Mouse (Mus musculus) T-helper 17 cell (primary cell): Measurements from ENCODE around the gene Gramd1a.

Source experiments
- in situ Hi-C, 2 experiments: fragments of 300-600 bp; cut with MboI, MseI; formaldehyde crosslinking; loops; 1 replicate in 1 of 2; 2 replicates in 1 of 2; pipeline ENCODE4 v1.15.1; 2025; ENCODE audit warnings: high pct_unique_total_duplicates in 2 of 2

Gramd1a gene

DNA sequence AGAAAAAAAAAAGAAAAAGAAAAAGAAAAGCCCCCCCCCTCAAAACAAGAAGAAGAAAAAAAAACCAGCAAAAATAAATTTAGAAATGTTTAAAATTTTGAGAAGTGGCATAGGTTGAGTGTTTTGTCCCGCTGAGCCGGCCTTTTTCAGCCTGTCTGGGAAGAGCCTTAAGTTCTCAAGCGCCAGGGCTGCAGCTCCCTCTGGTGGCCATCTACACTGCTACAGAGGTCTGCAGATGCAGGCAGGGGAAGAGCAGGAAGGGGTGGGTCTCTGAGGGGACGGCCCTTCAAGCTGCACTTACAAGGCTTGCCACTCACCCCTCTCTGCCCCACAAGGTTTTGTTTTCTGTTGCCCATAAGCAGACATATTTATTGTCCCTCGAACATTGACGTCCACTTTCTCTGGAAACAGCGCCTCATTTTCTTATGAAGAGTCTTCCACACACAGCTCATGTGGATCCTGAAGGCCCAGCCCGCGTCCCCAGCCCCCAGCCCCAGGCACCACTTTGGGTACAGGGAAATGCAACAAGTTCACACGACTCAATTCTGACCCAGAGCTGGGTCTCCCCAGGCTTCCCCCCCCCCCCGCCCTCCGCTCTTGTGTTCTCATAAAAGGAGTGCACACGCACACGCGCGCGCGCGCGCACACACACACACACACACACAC lies 58.0 kb downstream of the Gramd1a start:
- in situ Hi-C loops = loop anchor here in 1 of 2 experiments (5.0 kb wide), 1 partner anchor 35 kb away; no protein-coding TSS in a partner anchor

DNA sequence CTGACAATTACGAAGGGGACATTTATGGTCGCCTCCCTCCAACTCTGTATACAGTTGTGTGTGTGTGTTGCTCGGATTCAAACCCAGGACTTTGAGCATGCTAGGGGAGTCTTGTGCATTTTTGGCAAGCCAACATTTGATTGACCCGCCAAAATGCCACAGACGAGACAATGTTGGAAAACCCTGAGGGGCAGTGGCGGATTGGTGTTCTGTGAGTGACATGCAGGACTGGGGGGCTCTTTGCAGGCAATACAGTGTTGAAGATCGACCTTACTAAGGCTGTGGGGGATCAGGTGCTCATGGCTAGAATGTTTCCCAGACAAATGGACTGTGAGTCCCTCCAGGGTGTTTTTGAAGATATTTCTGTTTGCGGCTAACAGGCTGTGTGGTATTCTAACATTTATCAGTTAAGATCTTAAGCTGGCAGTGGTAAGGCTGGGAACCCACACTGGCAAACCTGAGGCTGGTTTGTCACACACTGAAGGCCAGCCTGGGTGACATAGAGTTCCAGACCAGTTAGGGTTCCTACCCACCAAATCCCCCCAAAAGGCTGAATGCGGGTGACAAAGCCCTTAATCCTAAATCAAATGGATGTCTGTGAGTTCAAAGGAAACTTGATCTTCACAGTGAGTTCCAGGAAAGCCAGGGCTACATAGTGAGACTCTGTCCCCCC lies 58.7 kb downstream of the Gramd1a start:
- in situ Hi-C loops = loop anchor here in 1 of 2 experiments (5.0 kb wide), 1 partner anchor 35 kb away; no protein-coding TSS in a partner anchor

DNA sequence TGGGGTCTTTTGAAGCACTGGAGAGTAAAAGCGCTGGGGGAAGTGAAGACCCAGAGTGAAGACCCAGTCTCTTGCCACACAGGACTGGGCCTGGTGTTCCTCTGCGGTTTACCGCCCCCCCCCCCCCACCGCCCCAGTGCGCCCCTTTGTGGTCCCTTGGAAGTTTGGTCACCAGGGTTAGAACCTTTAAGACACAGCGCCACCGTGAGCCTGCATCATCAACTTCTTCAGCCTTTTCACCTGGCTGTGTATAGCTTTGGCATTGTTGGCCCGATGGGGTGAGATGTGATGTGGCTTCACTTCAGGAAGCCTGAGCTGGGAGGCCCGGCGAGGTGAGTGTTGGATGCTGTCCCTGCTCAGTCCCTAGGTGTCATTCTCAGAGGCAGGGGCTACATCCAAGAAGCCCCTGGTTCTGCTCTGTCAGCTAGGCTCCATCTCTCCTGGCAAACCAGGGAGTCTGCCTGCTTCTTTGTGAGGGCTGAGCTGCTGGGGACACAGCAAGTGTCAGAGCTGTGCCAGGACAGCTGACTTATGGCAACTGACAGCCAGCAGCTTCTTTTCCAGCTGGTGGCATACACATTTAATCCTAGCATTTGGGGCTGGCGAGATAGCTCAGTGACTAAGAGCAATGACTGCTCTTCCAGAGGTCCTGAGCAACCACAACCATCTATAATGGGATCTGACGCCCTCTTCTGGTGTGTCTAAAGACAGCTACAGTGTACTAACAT lies 60.8 kb downstream of the Gramd1a start:
- in situ Hi-C loops = loop anchor here in 1 of 2 experiments (5.0 kb wide), 1 partner anchor 33 kb away; no protein-coding TSS in a partner anchor

DNA sequence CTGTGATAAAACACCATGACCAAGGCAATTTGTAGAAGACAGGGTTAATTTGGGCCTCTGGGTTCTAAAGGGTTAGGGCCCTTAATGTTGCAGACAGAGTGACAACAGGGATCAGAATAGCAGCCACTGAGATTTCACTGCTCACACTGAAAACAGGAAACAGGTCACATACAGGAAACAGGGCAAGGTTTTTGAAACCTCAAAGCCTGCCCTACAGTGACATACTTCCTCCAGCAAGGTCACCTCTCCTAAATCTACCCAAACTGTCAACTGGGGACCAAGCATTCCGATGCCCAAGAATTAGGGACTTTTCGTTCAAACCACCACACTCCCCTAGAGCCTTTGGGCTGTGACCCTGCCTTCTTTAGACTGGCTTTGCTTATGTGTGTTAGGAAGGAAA lies 66.0 kb downstream of the Gramd1a start:
- in situ Hi-C loops = no loop called here

DNA sequence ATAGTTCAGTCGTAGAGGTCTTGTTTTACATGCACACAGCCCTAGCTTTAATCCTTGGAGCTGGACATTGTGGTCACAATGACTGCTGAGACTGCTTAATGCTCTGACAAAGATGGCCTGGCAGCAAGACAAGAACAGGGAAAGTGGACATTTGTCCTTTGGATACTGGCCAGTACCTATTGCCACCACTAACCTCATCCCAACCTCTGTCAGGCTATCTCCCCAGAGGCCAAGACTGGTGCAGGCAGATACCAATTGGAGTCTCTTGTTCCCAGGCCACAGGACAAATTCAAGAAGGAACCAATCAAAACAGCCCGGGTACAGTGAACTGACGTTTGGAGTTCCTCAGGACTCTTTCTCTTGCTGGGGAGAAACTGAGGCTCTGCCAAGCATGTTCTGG lies 67.5 kb downstream of the Gramd1a start:
- in situ Hi-C loops = no loop called here

DNA sequence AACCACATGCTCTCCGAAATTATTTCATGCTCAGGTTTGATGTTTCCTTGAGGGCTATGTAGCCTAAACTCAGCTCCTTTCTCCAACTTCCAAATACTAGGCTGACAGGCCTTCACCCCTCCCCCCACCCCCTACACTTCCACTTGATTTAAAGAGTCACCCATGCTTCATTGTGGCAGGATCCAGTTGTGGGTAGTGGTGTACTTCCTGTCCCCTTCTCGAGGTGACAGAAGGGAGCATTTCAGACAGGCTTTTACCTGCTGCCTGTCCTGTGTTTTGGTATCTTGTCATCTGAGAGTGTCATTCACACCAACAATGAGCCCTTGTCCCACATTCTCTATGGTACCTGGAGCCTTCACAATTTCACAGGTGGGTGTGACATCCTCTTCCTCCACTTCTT lies 68.4 kb downstream of the Gramd1a start:
- in situ Hi-C loops = no loop called here

DNA sequence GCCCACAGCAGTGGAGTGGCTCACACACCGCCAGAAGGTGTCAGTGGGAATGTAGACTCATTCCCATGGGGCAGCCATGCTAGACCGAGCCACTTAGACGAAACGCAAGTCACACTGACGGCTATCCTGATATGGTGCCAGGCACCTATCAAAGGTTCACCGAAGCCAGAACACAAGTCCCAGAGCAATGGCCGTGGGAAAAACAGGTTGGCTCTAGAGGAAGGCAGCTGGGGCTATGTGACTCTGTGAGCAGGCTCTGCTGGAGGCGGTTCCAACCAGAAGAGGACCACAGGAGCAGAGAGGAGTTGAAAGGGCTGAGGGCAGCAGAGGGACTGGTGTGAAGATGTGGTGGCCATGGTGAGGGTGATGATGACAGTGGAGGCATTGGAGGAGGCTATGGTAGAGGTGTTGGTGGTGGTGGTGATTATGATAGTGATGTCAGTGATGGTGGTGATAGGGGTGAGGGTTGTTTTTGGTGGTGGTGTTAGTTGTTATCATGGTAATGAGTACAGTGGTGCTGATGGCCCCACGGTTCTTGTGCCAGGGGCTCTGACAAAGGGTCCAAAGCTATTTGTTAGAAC lies 69.4 kb downstream of the Gramd1a start:
- in situ Hi-C loops = no loop called here

DNA sequence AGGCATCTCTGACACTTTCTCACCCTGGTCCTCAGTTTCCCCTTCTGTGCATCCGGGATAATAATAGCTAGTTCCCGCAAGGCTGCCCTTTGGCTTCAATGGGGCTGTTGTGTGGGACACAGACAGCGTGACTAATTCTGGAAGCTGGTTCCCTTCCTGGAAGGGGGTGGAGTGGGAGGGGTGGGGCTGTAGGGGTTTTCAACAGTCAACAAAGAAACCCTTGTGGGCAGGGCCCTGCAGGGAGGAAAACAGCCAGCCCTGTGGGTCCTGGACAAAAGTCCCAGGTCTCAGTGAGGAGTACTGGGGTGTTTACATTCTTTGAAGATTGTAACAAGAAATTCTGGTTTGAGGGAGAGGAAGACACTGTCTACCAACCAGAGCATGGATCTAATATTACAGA lies 70.5 kb downstream of the Gramd1a start:
- in situ Hi-C loops = no loop called here

DNA sequence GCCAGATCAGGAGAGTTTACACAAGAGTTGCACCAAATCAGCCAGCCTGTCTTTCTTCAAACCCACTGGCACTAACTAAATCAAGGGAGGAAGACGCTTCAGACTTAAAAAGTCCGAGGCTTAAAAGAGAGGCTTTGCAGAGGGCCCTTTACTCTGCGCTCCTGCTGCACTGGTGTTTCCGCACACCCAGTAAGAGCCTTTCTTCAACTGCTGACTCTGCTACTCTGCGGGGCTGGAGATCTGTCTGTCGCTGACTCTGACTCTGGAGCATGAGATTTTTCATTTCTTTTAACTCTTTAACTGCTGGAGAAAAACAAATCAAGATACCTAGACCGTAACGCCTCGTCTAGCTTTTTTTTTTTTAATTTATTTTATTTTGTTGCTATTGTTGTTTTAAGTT lies 71.6 kb downstream of the Gramd1a start:
- in situ Hi-C loops = no loop called here

DNA sequence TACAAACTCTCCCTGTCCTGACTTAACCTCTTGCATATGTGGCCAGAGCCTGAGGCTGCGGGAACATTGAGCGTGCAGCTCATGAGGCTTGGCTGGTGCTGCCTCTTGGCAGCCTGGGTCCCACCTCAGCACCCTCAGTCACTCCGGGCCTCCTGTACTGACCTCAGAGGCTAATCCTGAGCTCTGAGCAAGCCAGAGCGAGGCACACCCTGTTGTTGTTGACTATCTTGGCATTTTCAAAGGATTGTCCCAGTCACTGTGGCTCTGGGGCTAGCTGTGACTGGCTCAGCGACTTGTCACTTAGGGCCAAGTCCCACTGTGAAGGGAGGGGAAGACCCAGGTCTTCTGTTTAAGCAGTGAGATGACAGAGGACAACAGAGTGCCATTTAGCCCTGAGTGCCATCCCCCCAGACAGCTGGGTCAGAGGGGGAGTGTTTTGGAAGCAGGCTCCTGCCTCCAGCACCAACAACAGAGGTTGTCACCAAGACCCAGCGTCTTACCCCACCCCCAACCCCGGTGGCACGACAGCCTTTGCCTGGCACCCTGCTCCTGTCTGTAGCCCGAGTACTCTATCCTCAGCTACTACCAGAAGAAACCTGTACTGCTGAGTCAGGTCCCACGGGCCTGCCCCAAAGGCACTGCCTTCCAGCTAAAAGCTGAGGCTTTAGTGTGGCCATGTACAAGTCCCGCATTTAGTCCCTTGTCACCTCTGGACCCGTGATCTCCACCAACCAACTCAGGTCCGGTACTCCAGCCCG lies 72.7 kb downstream of the Gramd1a start:
- in situ Hi-C loops = no loop called here

DNA sequence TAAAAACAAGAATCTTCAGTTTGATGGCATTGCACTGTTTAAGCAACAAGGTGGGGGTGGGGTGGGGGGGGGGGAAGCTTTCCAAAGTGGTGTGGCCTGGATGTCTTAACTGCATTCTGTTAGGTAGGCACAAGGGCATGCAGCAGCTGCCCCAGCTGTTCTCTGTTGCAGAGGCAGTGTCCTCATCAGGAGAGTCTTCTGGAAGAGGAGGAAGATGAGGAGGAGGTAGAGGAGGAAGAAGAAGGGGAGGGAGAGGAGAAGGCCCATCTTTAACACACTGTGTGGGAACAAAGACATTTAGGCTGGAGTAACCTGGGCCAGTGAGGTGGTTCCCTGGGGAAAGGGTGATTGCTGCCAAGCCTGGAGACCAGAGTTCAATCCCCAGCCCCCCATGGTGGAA lies 73.6 kb downstream of the Gramd1a start:
- in situ Hi-C loops = no loop called here

DNA sequence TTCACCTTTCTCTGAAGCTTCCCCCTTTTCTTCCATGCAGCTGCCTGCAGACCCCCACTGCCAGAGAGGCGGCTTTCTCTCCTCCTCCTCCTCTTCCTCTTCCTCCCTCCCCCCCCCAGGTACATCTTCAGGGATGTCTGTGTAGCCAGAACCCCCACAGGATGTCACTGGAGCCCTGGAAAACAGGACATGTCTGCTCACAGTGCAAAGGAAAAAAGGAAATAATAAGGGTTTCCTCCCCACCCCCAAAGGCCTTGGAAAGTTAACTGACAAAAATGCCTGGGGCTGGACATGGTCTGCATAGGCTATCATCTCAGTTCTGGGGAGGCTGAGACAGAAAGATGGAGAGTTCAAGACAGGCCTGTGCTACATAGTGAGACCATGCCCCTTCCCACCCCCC lies 74.6 kb downstream of the Gramd1a start:
- in situ Hi-C loops = no loop called here

DNA sequence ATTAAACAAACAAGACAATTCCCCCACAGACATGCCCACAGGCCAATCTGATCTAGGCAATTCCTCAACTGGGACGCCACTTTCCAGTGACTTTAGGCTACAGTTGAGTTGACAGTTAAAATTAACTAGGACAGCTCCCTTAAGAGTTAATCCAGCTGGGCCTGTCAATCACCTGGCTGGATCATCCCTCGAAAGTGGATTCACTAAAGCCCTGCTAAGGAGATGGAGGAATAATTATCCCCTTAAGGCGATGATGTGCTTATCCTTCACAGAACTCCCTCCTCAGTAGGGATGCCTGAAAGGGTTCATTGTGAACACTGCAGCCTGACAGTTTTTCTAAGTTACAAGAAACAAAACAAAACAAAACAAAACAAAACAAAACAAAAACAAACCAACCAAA lies 75.1 kb downstream of the Gramd1a start:
- in situ Hi-C loops = no loop called here
